In the genomic region with DNA sequence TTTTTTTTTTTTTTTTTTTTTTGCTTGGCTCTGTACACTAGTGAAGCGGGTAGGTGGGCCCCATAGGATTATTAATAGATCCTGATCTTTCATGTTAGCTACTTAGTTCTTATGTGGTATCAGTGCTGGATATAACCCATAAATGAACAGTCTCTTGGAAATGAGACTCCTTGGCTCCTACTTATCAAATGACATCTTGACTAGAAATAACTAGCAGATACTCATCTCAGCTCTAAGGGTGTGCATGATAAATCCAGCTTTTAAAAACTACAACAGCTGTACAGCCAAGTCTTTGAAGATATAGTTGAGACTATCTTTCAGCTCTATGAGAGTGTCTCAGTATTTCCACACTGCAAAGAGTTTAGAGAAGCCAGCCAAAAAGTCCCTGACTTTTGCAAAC, we compare ENCODE assay signal across 22 mouse cellular contexts. TPM values are rescaled to one million over a fixed set of nuclear protein-coding genes. Genes with fewer than 3 reads are reported as not detected.
DNase-seq lines count a peak whose midpoint lies in the region; ATAC-seq and TF ChIP-seq lines count a peak whose summit lies in the region.
"Had no signal": no experiment of that assay in that cellular context is flagged by ENCODE, and none has a peak within 500 bp of the region (broad histone marks: within the 10 kb centered on the region; RNA-seq: fewer than 3 reads in every experiment).

No protein-coding gene starts in this region.

- H3K9ac ChIP-seq in embryonic facial prominence, embryonic 14.5 days (ENCODE audit: low read depth, low read length), result no peak overlapping the region
- H3K9ac ChIP-seq in lung, embryonic 15.5 days, result no peak overlapping the region
- no peak overlapping the region for H3K9ac ChIP-seq in lung, postnatal 0 days (replicated peaks; ENCODE audit: low read depth)
- H3K9ac ChIP-seq: embryonic facial prominence, embryonic 13.5 days; forebrain, embryonic 13.5 days; forebrain, embryonic 15.5 days; forebrain, postnatal 0 days had no signal

- no peak for TF ChIP-seq POLR2A in lung, adult 2 months (IDR thresholded peaks at IDR 0.05; ENCODE audit: borderline replicate concordance, extremely low read depth, low read depth, low read length)

- H3K4me1 ChIP-seq in embryonic facial prominence, embryonic 14.5 days (ENCODE audit: control insufficient read depth, insufficient read depth, low read length), result no peaks in the 10 kb centered on the region
- H3K4me1 ChIP-seq in embryonic facial prominence, embryonic 10.5 days, result no peaks in the 10 kb centered on the region
- H3K4me1 ChIP-seq in lung, embryonic 15.5 days, result no peaks in the 10 kb centered on the region
- no peaks in the 10 kb centered on the region for H3K4me1 ChIP-seq in lung, postnatal 0 days (ENCODE audit: insufficient read depth, low read depth, low read length)
- no peaks in the 10 kb centered on the region for H3K4me1 ChIP-seq in lung, adult 2 months (ENCODE audit: control insufficient read depth, insufficient read depth, low read length)
- H3K4me1 ChIP-seq: embryonic facial prominence, embryonic 13.5 days; forebrain, embryonic 13.5 days; forebrain, embryonic 15.5 days had no signal

- H3K9me3 ChIP-seq in embryonic facial prominence, embryonic 14.5 days (ENCODE audit: control insufficient read depth, low read length), result no peaks in the 10 kb centered on the region
- H3K9me3 ChIP-seq in embryonic facial prominence, embryonic 10.5 days, result no peaks in the 10 kb centered on the region
- H3K9me3 ChIP-seq in lung, embryonic 15.5 days, result no peaks in the 10 kb centered on the region
- no peaks in the 10 kb centered on the region for H3K9me3 ChIP-seq in lung, postnatal 0 days (ENCODE audit: low read length)
- H3K9me3 ChIP-seq: embryonic facial prominence, embryonic 13.5 days; forebrain, embryonic 13.5 days; forebrain, embryonic 15.5 days had no signal

- no peak overlapping the region for H3K27ac ChIP-seq in embryonic facial prominence, embryonic 14.5 days (replicated peaks; ENCODE audit: low read depth, low read length)
- H3K27ac ChIP-seq in embryonic facial prominence, embryonic 10.5 days (replicated peaks), result no peak overlapping the region
- H3K27ac ChIP-seq in lung, embryonic 15.5 days, result no peak overlapping the region
- no peak overlapping the region for H3K27ac ChIP-seq in lung, postnatal 0 days (ENCODE audit: low read length)
- H3K27ac ChIP-seq: embryonic facial prominence, embryonic 13.5 days; forebrain, embryonic 13.5 days; forebrain, embryonic 15.5 days had no signal

- no peak for TF ChIP-seq CTCF in lung, postnatal 0 days (IDR thresholded peaks at IDR 0.05)
- TF ChIP-seq CTCF in lung, adult 2 months (IDR thresholded peaks at IDR 0.05; ENCODE audit: insufficient read depth, low read length), result no peak

- TF ChIP-seq EP300 in lung, postnatal 0 days (IDR thresholded peaks at IDR 0.05), result no peak

- 86% methylated on average over 1 of the region's 1 CpGs for WGBS in embryonic facial prominence, embryonic 14.5 days
- WGBS in embryonic facial prominence, embryonic 10.5 days, result 94% methylated on average over 1 of the region's 1 CpGs
- 50% methylated on average over 1 of the region's 1 CpGs for WGBS in lung, embryonic 15.5 days
- WGBS in lung, postnatal 0 days, result 69% methylated on average over 1 of the region's 1 CpGs
- WGBS in lung, adult 2 months, result 80% methylated on average over 1 of the region's 1 CpGs

- no peak for ATAC-seq in embryonic facial prominence, embryonic 14.5 days (ENCODE audit: low read depth)
- peak; percentile 78; the same call in 1 of the 2 replicates for ATAC-seq in lung, embryonic 15.5 days (ENCODE audit: borderline replicate concordance, extremely low read depth, low FRiP score, low TSS enrichment)
- peak; percentile 87 for ATAC-seq in lung, postnatal 0 days
- peak; percentile 12 for ATAC-seq in inflammation-experienced regulatory T-cells, adult 6 months
- ATAC-seq: forebrain, embryonic 13.5 days; forebrain, embryonic 15.5 days; forebrain, postnatal 0 days had no signal

- DNase-seq in embryonic facial prominence, embryonic 14.5 days (ENCODE audit: low spot score), result peak; percentile 8
- DNase-seq in embryonic facial prominence, embryonic 10.5 days (ENCODE audit: low spot score), result no peak
- no peak for DNase-seq in lung, postnatal 14 days
- DNase-seq in lung, postnatal 0 days (ENCODE audit: low spot score), result peak; percentile 70
- no peak for DNase-seq in lung, adult 2 months
- no peak for DNase-seq in adrenal gland, postnatal 14 days
- DNase-seq: adrenal gland, adult 2 months; adrenal gland, postnatal 10 days; adrenal gland, postnatal 36 days; B cell, adult 2 months; cerebellum, adult 11-12 months; cerebellum, adult 2 months; cerebellum, adult 9-10 months; cerebellum, postnatal 10 days; cerebellum, postnatal 25 days; forebrain, postnatal 0 days had no signal

- no peaks in the 10 kb centered on the region for H3K36me3 ChIP-seq in embryonic facial prominence, embryonic 14.5 days (ENCODE audit: control insufficient read depth, insufficient read depth, low read length)
- H3K36me3 ChIP-seq in embryonic facial prominence, embryonic 10.5 days (replicated peaks), result no peaks in the 10 kb centered on the region
- no peaks in the 10 kb centered on the region for H3K36me3 ChIP-seq in lung, embryonic 15.5 days
- no peaks in the 10 kb centered on the region for H3K36me3 ChIP-seq in lung, postnatal 0 days (ENCODE audit: insufficient read depth, low read length)
- H3K36me3 ChIP-seq: embryonic facial prominence, embryonic 13.5 days; forebrain, embryonic 15.5 days had no signal

- no peak overlapping the region for H3K4me3 ChIP-seq in embryonic facial prominence, embryonic 14.5 days (ENCODE audit: low read depth, low read length)
- H3K4me3 ChIP-seq in embryonic facial prominence, embryonic 10.5 days, result no peak overlapping the region
- no peak overlapping the region for H3K4me3 ChIP-seq in lung, embryonic 15.5 days
- no peak overlapping the region for H3K4me3 ChIP-seq in lung, postnatal 0 days (ENCODE audit: low read depth, low read length)
- H3K4me3 ChIP-seq in lung, adult 2 months (replicated peaks; ENCODE audit: extremely low read depth, low read depth, low read length), result no peak overlapping the region
- H3K4me3 ChIP-seq: embryonic facial prominence, embryonic 13.5 days; forebrain, embryonic 13.5 days; forebrain, embryonic 15.5 days had no signal

- H3K27me3 ChIP-seq in embryonic facial prominence, embryonic 14.5 days (replicated peaks; ENCODE audit: control insufficient read depth, insufficient read depth, low read length), result no peaks in the 10 kb centered on the region
- no peaks in the 10 kb centered on the region for H3K27me3 ChIP-seq in embryonic facial prominence, embryonic 10.5 days (replicated peaks; ENCODE audit: low read depth, poor library complexity, severe bottlenecking)
- H3K27me3 ChIP-seq in lung, embryonic 15.5 days, result no peaks in the 10 kb centered on the region
- no peaks in the 10 kb centered on the region for H3K27me3 ChIP-seq in lung, postnatal 0 days (replicated peaks; ENCODE audit: insufficient read depth, low read length)
- H3K27me3 ChIP-seq: embryonic facial prominence, embryonic 13.5 days; forebrain, embryonic 13.5 days; forebrain, embryonic 15.5 days had no signal

- H3K4me2 ChIP-seq in embryonic facial prominence, embryonic 14.5 days (ENCODE audit: low read depth, low read length), result no peak overlapping the region
- no peak overlapping the region for H3K4me2 ChIP-seq in lung, embryonic 15.5 days
- no peak overlapping the region for H3K4me2 ChIP-seq in lung, postnatal 0 days (replicated peaks; ENCODE audit: low read depth, low read length)
- H3K4me2 ChIP-seq: embryonic facial prominence, embryonic 13.5 days; forebrain, embryonic 13.5 days; forebrain, embryonic 15.5 days had no signal

RNA-seq across cellular contexts. Expression of gene Ptger2, which starts 21.2 kb away (rescaled TPM):
- 0.81 and 1.2 TPM in 2 replicates for polyA plus RNA-seq in embryonic facial prominence, embryonic 14.5 days (2014; fragmentation: Nextera tagmentation; extraction: Ambion mirVana)
- polyA plus RNA-seq in embryonic facial prominence, embryonic 10.5 days (2016; fragmentation: Nextera tagmentation; extraction: Ambion mirVana), result 0.04 and 0.08 TPM in 2 replicates
- 4.1 and 4.5 TPM in 2 replicates for polyA plus RNA-seq in lung, embryonic 15.5 days (2015; fragmentation: Nextera tagmentation; extraction: Ambion mirVana)
- polyA plus RNA-seq in lung, postnatal 0 days (2015; fragmentation: Nextera tagmentation; extraction: Ambion mirVana), result 13.6 and 13.9 TPM in 2 replicates
- polyA plus RNA-seq in lung, adult 2 months (2012; rRNA removed), result 6.8 and 7.1 TPM in 2 replicates
- 10 to 100 TPM; 38.8 to 88.6 (median 61.0) TPM for polyA plus RNA-seq in inflammation-experienced regulatory T-cells, adult 6 months (2017; shearing (Covaris generic))
- total RNA-seq in adrenal gland, postnatal 14 days (2021), result 1.1 and 2.2 TPM in 2 replicates
- total RNA-seq: MEL had no signal

Comparison
In these comparisons a context has a peak if more than half of its experiments do, and no peak if none do; other contexts are left out.
1. DNase-seq: peak in embryonic facial prominence, embryonic 14.5 days (single experiment) and lung, postnatal 0 days (single experiment); none in embryonic facial prominence, embryonic 10.5 days (single experiment), lung, postnatal 14 days (single experiment), lung, adult 2 months (single experiment) and adrenal gland, postnatal 14 days (single experiment).